Mouse (Mus musculus) midbrain, embryonic 13.5 days (tissue): ENCODE measurements around the gene Hsf4. TPM values are rescaled to one million over a fixed set of nuclear protein-coding genes. Genes with fewer than 3 reads are reported as not detected.

ENCODE experiments used
- ATAC-seq: fragments of 200-750 bp; cut with Nextera tagmentation; 2 replicates; pipeline ENCODE4 v1.8.0; 2017; ENCODE audit warnings: mild to moderate bottlenecking, moderate TSS enrichment, moderate library complexity
- H3K27ac ChIP-seq: fragments of 300-500 bp; sonication (generic); 2 replicates; pipeline ENCODE4 v1.5.1; 2015; ENCODE audit warnings: inconsistent platforms, mild to moderate bottlenecking, moderate library complexity
- H3K27me3 ChIP-seq: fragments of 300-500 bp; sonication (generic); 2 replicates; pipeline ENCODE4 v1.6.1; 2015; ENCODE audit warnings: mild to moderate bottlenecking, inconsistent platforms
- H3K36me3 ChIP-seq: fragments of 300-500 bp; sonication (generic); 2 replicates; pipeline ENCODE4 v1.6.1; 2015; ENCODE audit warnings: mild to moderate bottlenecking, inconsistent platforms
- H3K4me1 ChIP-seq: fragments of 300-500 bp; sonication (generic); replicated peaks from 2 replicates; pipeline ENCODE4 v1.6.1; 2015; ENCODE audit warnings: inconsistent platforms
- H3K4me2 ChIP-seq: fragments of 300-500 bp; sonication (generic); replicated peaks from 2 replicates; pipeline ENCODE4 v1.6.1; 2015; ENCODE audit warnings: moderate library complexity, mild to moderate bottlenecking, inconsistent platforms
- H3K4me3 ChIP-seq: fragments of 300-500 bp; sonication (generic); replicated peaks from 2 replicates; pipeline ENCODE4 v1.5.1; 2015; ENCODE audit warnings: mild to moderate bottlenecking, inconsistent platforms
- H3K9ac ChIP-seq: fragments of 300-500 bp; sonication (generic); replicated peaks from 2 replicates; pipeline ENCODE4 v1.6.1; 2015; ENCODE audit warnings: mild to moderate bottlenecking, inconsistent platforms
- H3K9me3 ChIP-seq: fragments of 300-500 bp; sonication (generic); 2 replicates; pipeline ENCODE4 v1.6.1; 2016; ENCODE audit warnings: mild to moderate bottlenecking, inconsistent platforms
- WGBS: fragments of 180-500 bp; shearing (Covaris S2); methylation state at CpG from one replicate; pipeline ENCODE4 v1.1.7; 2015; 5-methylcytosine and 5-hydroxymethylcytosine counted together
- polyA plus RNA-seq: library from polyadenylated mRNA; unstranded; fragments of >200 nt; fragmentation: Nextera tagmentation; extraction: Ambion mirVana; gene quantifications from 2 replicates; pipeline ENCODE4 v1.2.1, GENCODE M21; 2015

Gene Hsf4
- polyA plus RNA-seq, 1 experiment from 2014 or later: 0.38 TPM

GRCm38 (mm10) chr8:105276292-105277120 is 6.9 kb downstream of the Hsf4 start:
- Histone ChIP-seq H3K27ac (no peak overlapping the region), H3K27me3 (peaks cover 94% of the 10 kb centered on the region), H3K4me1 (peaks cover 30% of the 10 kb centered on the region), H3K9me3 (no peaks in the 10 kb centered on the region), H3K4me3 (peak overlapping the region; percentile 48), H3K4me2 (peak overlapping the region; percentile 84), H3K36me3 (peaks cover 20% of the 10 kb centered on the region), H3K9ac (peak overlapping the region; percentile 70)
- WGBS: 2% methylated on average over 30 of the region's 30 CpGs
- peak; percentile 73 for ATAC-seq

DNA sequence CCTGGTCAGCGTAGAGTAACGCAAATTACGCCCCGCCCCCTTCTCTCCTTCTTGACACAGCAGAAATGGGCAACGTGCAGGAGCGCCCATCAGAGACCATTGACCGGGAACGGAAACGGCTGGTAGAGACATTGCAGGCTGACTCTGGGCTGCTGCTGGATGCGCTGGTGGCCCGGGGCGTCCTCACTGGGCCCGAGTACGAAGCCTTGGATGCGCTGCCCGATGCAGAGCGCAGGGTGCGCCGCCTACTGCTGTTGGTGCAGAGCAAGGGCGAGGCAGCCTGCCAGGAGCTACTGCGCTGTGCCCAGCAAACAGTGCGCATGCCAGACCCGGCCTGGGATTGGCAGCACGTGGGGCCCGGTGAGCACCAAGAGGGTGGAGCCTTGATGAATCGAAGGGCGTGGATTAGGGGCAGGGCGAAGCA is 9.3 kb downstream of the Hsf4 start:
- H3K27me3 ChIP-seq: peaks cover 78% of the 10 kb centered on the region
- H3K9ac ChIP-seq: 0 out of 2 replicates have a peak overlapping the region, but pooled peaks have one; percentile 37
- WGBS: 3% methylated on average over 28 of the region's 28 CpGs
- ATAC-seq: peak; percentile 53
- no peak overlapping the region for H3K27ac ChIP-seq
- H3K4me1 ChIP-seq: peaks cover 30% of the 10 kb centered on the region
- H3K4me3 ChIP-seq: peak overlapping the region; percentile 20
- peak overlapping the region; percentile 48 for H3K4me2 ChIP-seq
- H3K9me3 ChIP-seq: no peaks in the 10 kb centered on the region
- H3K36me3 ChIP-seq: peaks cover 43% of the 10 kb centered on the region

DNA sequence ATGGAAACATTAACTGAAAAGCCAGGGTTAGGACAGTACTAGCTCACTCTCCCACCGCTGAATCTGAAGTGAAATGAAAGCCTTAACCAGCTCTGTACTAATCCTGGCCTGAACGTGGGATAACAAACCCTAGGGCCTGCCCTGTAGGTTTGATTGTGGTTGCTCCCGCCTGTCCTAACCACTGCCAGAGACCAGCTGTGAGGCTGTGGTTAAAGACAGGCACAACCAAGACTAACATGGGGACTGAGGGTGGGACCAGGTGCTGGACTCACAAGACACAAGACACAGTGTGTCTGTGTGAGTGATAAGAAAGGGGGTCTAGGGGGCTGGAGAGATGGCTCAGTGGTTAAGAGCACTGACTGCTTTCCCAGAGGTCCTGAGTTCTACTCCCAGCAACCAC is 11.0 kb downstream of the Hsf4 start:
- Histone ChIP-seq H3K4me2 (no peak overlapping the region), H3K4me1 (peaks cover 36% of the 10 kb centered on the region), H3K9ac (no peak overlapping the region), H3K36me3 (peaks cover 56% of the 10 kb centered on the region), H3K9me3 (no peaks in the 10 kb centered on the region), H3K27me3 (peaks cover 61% of the 10 kb centered on the region), H3K4me3 (no peak overlapping the region), H3K27ac (no peak overlapping the region)
- no peak for ATAC-seq
- 61% methylated on average over 3 of the region's 3 CpGs for WGBS

DNA sequence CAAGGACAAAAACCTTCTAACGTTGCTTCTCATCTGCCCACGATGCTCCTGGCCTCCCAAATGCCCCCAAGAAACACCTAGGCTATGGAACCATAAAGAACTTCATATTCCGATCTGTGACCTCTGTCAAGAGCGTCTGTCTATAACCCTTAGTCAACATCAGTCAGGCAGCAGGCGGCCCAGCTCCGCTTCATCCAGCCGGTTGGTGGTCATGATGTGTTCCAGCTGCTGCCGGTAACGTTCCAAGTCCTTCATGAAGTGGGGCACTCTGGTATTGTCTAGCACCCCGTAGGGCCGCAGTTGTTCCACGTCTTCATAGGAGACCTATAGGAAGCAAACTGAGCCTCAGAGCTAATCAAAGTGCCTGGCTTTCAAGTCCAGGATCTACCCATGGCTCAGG is 12.2 kb downstream of the Hsf4 start:
- Histone ChIP-seq H3K4me2 (no peak overlapping the region), H3K27ac (no peak overlapping the region), H3K36me3 (peaks cover 64% of the 10 kb centered on the region), H3K9ac (no peak overlapping the region), H3K9me3 (no peaks in the 10 kb centered on the region), H3K27me3 (peaks cover 49% of the 10 kb centered on the region), H3K4me3 (no peak overlapping the region), H3K4me1 (peaks cover 36% of the 10 kb centered on the region)
- ATAC-seq: no peak
- 89% methylated on average over 12 of the region's 12 CpGs for WGBS

- Histone ChIP-seq H3K9me3 (no peaks in the 10 kb centered on the region), H3K27ac (no peak overlapping the region), H3K27me3 (peaks cover 45% of the 10 kb centered on the region), H3K9ac (no peak overlapping the region), H3K4me3 (no peak overlapping the region), H3K36me3 (peaks cover 64% of the 10 kb centered on the region), H3K4me1 (peaks cover 37% of the 10 kb centered on the region), H3K4me2 (no peak overlapping the region)
- WGBS: 94% methylated on average over 4 of the region's 4 CpGs
- ATAC-seq: no peak
These were observed 12.6 kb downstream of the Hsf4 start for GRCm38 (mm10) chr8:105282239-105282638.

GRCm38 (mm10) chr8:105283074-105283473 is 13.5 kb downstream of the Hsf4 start:
- H3K27me3 ChIP-seq: peaks cover 37% of the 10 kb centered on the region
- H3K9ac ChIP-seq: no peak overlapping the region
- no peak overlapping the region for H3K4me2 ChIP-seq
- peak; percentile 49 for ATAC-seq
- H3K4me1 ChIP-seq: peaks cover 45% of the 10 kb centered on the region
- H3K9me3 ChIP-seq: no peaks in the 10 kb centered on the region
- no peak overlapping the region for H3K4me3 ChIP-seq
- WGBS: 27% methylated on average over 23 of the region's 23 CpGs
- H3K36me3 ChIP-seq: peaks cover 64% of the 10 kb centered on the region
- H3K27ac ChIP-seq: no peak overlapping the region

GRCm38 (mm10) chr8:105285514-105285913 is 15.9 kb downstream of the Hsf4 start:
- 40% methylated on average over 12 of the region's 12 CpGs for WGBS
- Histone ChIP-seq H3K9ac (0 out of 2 replicates have a peak overlapping the region, but pooled peaks have one; percentile 39), H3K9me3 (no peaks in the 10 kb centered on the region), H3K27me3 (peaks cover 17% of the 10 kb centered on the region), H3K27ac (no peak overlapping the region), H3K36me3 (peaks cover 51% of the 10 kb centered on the region), H3K4me2 (peak overlapping the region; percentile 81; the same call in 1 of the 2 replicates), H3K4me1 (peaks cover 52% of the 10 kb centered on the region), H3K4me3 (no peak overlapping the region)
- no peak for ATAC-seq

DNA sequence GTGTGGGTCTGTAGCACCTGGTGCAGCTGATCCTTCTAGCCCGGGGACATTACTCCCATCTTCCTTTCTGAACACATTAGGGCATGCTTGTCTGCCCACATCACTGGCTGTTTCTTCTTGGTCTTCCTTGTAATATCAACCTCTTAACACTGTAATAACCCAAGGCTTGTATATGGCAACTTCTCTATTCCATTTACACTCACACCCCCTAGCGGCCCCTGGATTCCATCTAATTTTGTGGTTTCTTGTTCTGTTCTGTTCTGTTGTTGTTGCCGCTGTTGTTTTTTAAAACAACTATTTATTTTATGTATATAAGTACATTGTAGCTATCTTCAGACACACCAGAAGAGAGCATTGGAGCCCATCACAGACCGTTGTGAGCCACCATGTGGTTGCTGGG is 17.3 kb downstream of the Hsf4 start:
- Histone ChIP-seq H3K4me3 (peak overlapping the region; percentile 56), H3K27ac (no peak overlapping the region), H3K4me1 (peaks cover 57% of the 10 kb centered on the region), H3K4me2 (peak overlapping the region; percentile 81), H3K9me3 (no peaks in the 10 kb centered on the region), H3K27me3 (peaks cover 12% of the 10 kb centered on the region), H3K36me3 (peaks cover 40% of the 10 kb centered on the region), H3K9ac (no peak overlapping the region)
- 82% methylated on average over 4 of the region's 4 CpGs for WGBS
- no peak for ATAC-seq

DNA sequence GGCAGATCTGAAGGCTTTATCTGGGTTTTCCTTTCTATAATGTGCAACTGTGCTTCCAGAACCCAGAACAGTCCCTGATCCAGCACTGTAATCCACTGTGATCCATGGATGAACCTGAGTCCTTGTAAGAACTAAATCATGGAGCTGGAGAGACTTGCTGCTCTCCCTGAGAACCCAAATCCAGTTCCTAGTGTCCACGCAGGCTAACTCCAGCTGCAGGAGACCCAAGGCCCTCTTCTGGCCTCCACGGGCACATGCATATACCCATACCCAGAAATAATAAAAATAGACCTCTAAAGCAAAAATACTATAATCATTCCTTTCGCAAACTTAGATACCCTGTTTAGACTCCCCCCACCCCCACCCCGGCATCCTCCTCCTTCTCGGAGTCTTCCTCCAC is 18.6 kb downstream of the Hsf4 start:
- Histone ChIP-seq H3K9ac (peak overlapping the region; percentile 70), H3K9me3 (no peaks in the 10 kb centered on the region), H3K27me3 (peaks cover 12% of the 10 kb centered on the region), H3K4me3 (peak overlapping the region; percentile 56), H3K27ac (peak overlapping the region; percentile 93; the same call in 1 of the 2 replicates), H3K36me3 (peaks cover 28% of the 10 kb centered on the region), H3K4me2 (peak overlapping the region; percentile 81), H3K4me1 (peaks cover 57% of the 10 kb centered on the region)
- WGBS: 81% methylated on average over 5 of the region's 5 CpGs
- no peak for ATAC-seq

DNA sequence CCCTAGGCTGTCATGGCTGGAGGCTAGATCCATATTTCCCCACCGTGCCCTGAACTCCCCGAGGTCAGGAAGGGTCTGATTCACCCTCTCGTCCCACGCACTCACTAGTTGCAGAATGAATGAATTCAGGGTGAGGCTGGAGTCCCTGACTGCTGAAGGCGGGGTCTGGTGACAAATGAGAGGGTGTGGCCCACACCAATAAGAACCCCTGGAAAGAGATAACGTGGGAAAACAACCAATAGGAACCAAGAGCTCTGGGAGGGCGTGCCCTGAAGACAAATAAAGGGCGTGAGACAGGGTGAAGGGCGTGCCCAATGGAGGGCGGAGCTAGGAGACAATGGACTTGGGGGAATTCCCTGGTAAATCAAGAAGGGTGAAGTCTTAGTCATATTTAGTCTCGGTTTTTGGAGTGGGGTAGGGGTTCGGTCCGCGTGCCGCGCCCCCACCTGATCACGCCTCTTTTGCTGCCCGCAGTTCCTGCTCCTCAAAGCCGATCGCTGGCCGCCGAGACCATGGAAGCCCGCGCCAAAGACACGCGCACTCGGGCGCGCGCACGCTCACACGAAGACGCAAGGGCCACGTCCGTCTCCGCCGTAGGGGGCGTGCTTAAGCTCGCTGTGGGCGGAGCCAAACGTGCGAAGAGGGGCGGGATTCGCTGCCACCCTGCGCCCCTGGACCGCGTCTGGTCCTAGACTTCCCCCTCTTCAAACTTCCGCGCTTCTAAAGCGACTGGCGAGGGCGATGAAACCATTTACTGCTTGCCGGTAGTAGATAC is 19.5 kb downstream of the Hsf4 start:
- peak overlapping the region; percentile 93 for H3K27ac ChIP-seq
- ATAC-seq: peak; percentile 91
- peaks cover 21% of the 10 kb centered on the region for H3K36me3 ChIP-seq
- H3K9ac ChIP-seq: peak overlapping the region; percentile 70
- peaks cover 20% of the 10 kb centered on the region for H3K27me3 ChIP-seq
- H3K9me3 ChIP-seq: no peaks in the 10 kb centered on the region
- H3K4me2 ChIP-seq: peak overlapping the region; percentile 81
- peaks cover 57% of the 10 kb centered on the region for H3K4me1 ChIP-seq
- peak overlapping the region; percentile 56 for H3K4me3 ChIP-seq
- under 1% methylated on average over 53 of the region's 53 CpGs for WGBS

DNA sequence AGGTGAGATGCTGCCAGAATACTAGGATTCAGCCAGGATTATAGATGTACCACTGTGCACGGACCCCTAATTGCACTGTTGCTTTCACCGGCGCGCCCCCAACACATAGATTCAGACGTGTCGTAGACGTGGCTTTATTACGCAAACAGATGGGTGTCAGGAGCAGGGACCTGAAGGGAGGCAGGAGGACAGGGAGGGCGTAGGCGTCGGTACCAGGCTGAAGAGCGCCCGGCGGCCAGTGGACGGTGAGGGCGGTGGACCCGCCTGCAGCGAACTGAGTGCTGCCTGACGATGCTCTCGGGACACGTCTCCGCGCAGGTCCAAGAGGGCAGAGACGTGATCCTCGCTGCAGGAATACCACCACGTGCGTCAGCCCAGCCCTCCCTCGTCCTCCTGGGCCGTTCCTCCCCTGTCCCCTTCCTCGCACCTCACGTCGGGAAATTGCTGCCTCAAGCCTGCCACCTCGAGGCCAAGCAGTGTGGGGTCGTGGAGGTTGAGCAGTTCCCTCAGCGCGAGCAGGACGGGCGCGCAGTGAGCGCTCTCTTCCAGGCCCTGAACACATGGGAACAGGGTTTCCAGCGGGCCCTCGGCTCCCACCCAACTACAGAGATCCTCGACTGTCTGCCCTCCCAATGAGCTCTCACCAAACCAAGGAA is 20.3 kb downstream of the Hsf4 start, which contains the start of gene 4931428F04Rik:
4931428F04Rik (minus strand) TSS at position 60 of the 656 bp plus-strand sequence.
- H3K27ac ChIP-seq: peak within 1 kb of the TSS; percentile 93
- peaks cover 54% of the 10 kb centered on the region for H3K4me1 ChIP-seq
- peak within 1 kb of the TSS; percentile 56 for H3K4me3 ChIP-seq
- ATAC-seq: peak; percentile 49
- H3K4me2 ChIP-seq: peak within 1 kb of the TSS; percentile 81
- H3K9me3 ChIP-seq: no peaks in the 10 kb centered on the region
- peaks cover 15% of the 10 kb centered on the region for H3K36me3 ChIP-seq
- peak within 1 kb of the TSS; percentile 70 for H3K9ac ChIP-seq
- peaks cover 20% of the 10 kb centered on the region for H3K27me3 ChIP-seq
- WGBS: 1% methylated on average over 43 of the region's 43 CpGs
